Mouse (Mus musculus): ENCODE measurements at regions not wholly inside any gene's neighbourhood (a gene's known extent, or its start where the extent isn't known, plus 50 kb on each side); places are given as distances from the start of the nearest gene placed in this dataset.

GRCm38 (mm10) chr16:29896393-29896792, 167.8 kb upstream of the Hes1 start:
- H3K4me3 ChIP-seq (replicated peaks; ENCODE audit: insufficient read depth, low read depth, low read length) = no peak overlapping the region
- no peak for DNase-seq
- no peak for TF ChIP-seq CTCF (IDR thresholded peaks at IDR 0.05; ENCODE audit: borderline replicate concordance, insufficient read depth, low read depth, low read length)
- no peak for TF ChIP-seq POLR2A (IDR thresholded peaks at IDR 0.05; ENCODE audit: borderline replicate concordance, insufficient read depth, low read length)
- no peak overlapping the region for H3K27ac ChIP-seq (ENCODE audit: insufficient read depth, low read length)
- H3K27me3 ChIP-seq (ENCODE audit: control insufficient read depth, insufficient read depth, low read length) = no peaks in the 10 kb centered on the region
- no peaks in the 10 kb centered on the region; the same call in 1 of the 2 replicates for H3K4me1 ChIP-seq (ENCODE audit: control insufficient read depth, insufficient read depth, low read length)
- 96% methylated on average over 4 of the region's 4 CpGs for WGBS

- TF ChIP-seq CTCF (IDR thresholded peaks at IDR 0.05; ENCODE audit: borderline replicate concordance, insufficient read depth, low read depth, low read length) = no peak
- no peak for TF ChIP-seq POLR2A (IDR thresholded peaks at IDR 0.05; ENCODE audit: borderline replicate concordance, insufficient read depth, low read length)
- no peak for DNase-seq
- Histone ChIP-seq H3K4me3 (replicated peaks; ENCODE audit: insufficient read depth, low read depth, low read length) (no peak overlapping the region), H3K4me1 (ENCODE audit: control insufficient read depth, insufficient read depth, low read length) (no peaks in the 10 kb centered on the region), H3K27me3 (ENCODE audit: control insufficient read depth, insufficient read depth, low read length) (no peaks in the 10 kb centered on the region; the same call in 1 of the 2 replicates), H3K27ac (ENCODE audit: insufficient read depth, low read length) (no peak overlapping the region)
- WGBS = 80% methylated on average over 8 of the region's 8 CpGs
Observed at GRCm38 (mm10) chr16:29903510-29903909, 160.7 kb upstream of the Hes1 start.

DNA sequence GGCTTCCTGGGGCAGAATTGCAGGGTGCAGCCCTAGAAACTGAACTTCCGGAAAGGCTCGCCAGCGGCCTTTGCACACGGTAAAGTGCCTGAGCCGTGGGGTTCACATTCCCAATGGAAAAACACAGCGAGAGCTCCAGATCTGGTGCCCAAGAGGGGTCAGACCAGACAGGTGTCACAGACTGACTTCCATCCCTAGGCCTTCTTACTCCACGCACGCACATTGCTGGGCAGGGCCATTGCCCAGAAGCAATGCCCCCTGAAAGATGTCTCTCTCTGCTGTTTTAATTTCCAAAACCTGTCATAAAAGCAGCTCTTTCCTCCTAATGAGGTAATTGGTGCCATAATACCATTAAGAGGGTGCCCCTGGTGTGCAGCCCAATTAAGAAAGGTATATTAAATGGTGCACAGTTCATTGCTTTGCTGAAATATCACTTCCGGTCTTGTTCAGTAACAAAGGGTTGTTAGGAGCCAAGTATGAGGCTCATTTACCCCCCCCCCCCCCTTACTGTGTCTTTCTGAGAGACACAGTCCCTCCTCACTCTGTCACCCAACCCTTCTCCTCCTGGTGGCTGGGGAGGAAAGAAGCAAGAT, 159.9 kb upstream of the Hes1 start:
- H3K27ac ChIP-seq (ENCODE audit: insufficient read depth, low read length) = no peak overlapping the region
- H3K4me1 ChIP-seq (ENCODE audit: control insufficient read depth, insufficient read depth, low read length) = no peaks in the 10 kb centered on the region
- no peak for DNase-seq
- 86% methylated on average over 9 of the region's 9 CpGs for WGBS
- H3K4me3 ChIP-seq (replicated peaks; ENCODE audit: insufficient read depth, low read depth, low read length) = no peak overlapping the region
- H3K27me3 ChIP-seq (ENCODE audit: control insufficient read depth, insufficient read depth, low read length) = no peaks in the 10 kb centered on the region; the same call in 1 of the 2 replicates
- TF ChIP-seq POLR2A (IDR thresholded peaks at IDR 0.05; ENCODE audit: borderline replicate concordance, insufficient read depth, low read length) (no peak), CTCF (IDR thresholded peaks at IDR 0.05; ENCODE audit: borderline replicate concordance, insufficient read depth, low read depth, low read length) (no peak)

- no peak for TF ChIP-seq CTCF (IDR thresholded peaks at IDR 0.05; ENCODE audit: borderline replicate concordance, insufficient read depth, low read depth, low read length)
- TF ChIP-seq POLR2A (IDR thresholded peaks at IDR 0.05; ENCODE audit: borderline replicate concordance, insufficient read depth, low read length) = no peak
- H3K27ac ChIP-seq (ENCODE audit: insufficient read depth, low read length) = no peak overlapping the region
- H3K4me1 ChIP-seq (ENCODE audit: control insufficient read depth, insufficient read depth, low read length) = no peaks in the 10 kb centered on the region
- no peak for DNase-seq
- WGBS = 43% methylated on average over 7 of the region's 7 CpGs
- no peaks in the 10 kb centered on the region; the same call in 1 of the 2 replicates for H3K27me3 ChIP-seq (ENCODE audit: control insufficient read depth, insufficient read depth, low read length)
- H3K4me3 ChIP-seq (replicated peaks; ENCODE audit: insufficient read depth, low read depth, low read length) = no peak overlapping the region
Observed at GRCm38 (mm10) chr16:29907331-29907730, 156.9 kb upstream of the Hes1 start.

GRCm38 (mm10) chr16:29908031-29908430, 156.2 kb upstream of the Hes1 start:
- Histone ChIP-seq H3K27me3 (ENCODE audit: control insufficient read depth, insufficient read depth, low read length) (no peaks in the 10 kb centered on the region; the same call in 1 of the 2 replicates), H3K4me3 (replicated peaks; ENCODE audit: insufficient read depth, low read depth, low read length) (no peak overlapping the region), H3K27ac (ENCODE audit: insufficient read depth, low read length) (no peak overlapping the region), H3K4me1 (ENCODE audit: control insufficient read depth, insufficient read depth, low read length) (no peaks in the 10 kb centered on the region)
- no peak for TF ChIP-seq POLR2A (IDR thresholded peaks at IDR 0.05; ENCODE audit: borderline replicate concordance, insufficient read depth, low read length)
- TF ChIP-seq CTCF (IDR thresholded peaks at IDR 0.05; ENCODE audit: borderline replicate concordance, insufficient read depth, low read depth, low read length) = no peak
- 63% methylated on average over 8 of the region's 8 CpGs for WGBS
- no peak for DNase-seq

DNA sequence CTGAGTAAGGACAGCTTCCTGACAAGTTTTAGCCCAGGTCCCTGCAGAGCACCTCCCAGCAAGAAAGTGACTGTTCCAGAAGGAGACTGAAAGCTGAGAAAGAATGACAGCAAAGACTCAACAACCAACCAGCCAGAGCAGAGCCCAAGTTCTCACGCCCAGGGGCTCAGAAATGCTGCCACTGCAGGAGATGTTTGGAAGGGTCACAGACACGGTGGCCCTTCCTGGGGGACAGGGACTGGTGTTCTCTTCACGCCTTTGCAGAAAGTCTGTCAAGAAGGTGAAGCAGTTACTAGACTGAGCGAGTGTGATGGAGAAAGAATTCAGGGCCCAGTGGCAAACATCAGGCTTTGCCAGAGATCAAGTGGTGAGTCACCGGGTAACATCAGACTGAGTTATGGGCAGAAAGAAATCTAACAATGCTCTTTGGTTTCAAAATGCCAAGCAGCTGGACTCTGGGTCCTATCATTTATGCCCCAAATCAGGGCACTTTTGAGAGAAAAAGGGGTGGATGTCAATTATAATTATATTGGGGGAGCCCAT, 154.2 kb upstream of the Hes1 start:
- no peaks in the 10 kb centered on the region; the same call in 1 of the 2 replicates for H3K27me3 ChIP-seq (ENCODE audit: control insufficient read depth, insufficient read depth, low read length)
- no peak overlapping the region for H3K27ac ChIP-seq (ENCODE audit: insufficient read depth, low read length)
- 72% methylated on average over 5 of the region's 5 CpGs for WGBS
- H3K4me1 ChIP-seq (ENCODE audit: control insufficient read depth, insufficient read depth, low read length) = no peaks in the 10 kb centered on the region
- TF ChIP-seq POLR2A (IDR thresholded peaks at IDR 0.05; ENCODE audit: borderline replicate concordance, insufficient read depth, low read length) = no peak
- TF ChIP-seq CTCF (IDR thresholded peaks at IDR 0.05; ENCODE audit: borderline replicate concordance, insufficient read depth, low read depth, low read length) = no peak
- DNase-seq = no peak
- no peak overlapping the region for H3K4me3 ChIP-seq (replicated peaks; ENCODE audit: insufficient read depth, low read depth, low read length)

- no peak for DNase-seq
- no peaks in the 10 kb centered on the region; the same call in 1 of the 2 replicates for H3K27me3 ChIP-seq (ENCODE audit: control insufficient read depth, insufficient read depth, low read length)
- WGBS = 84% methylated on average over 7 of the region's 7 CpGs
- no peaks in the 10 kb centered on the region for H3K4me1 ChIP-seq (ENCODE audit: control insufficient read depth, insufficient read depth, low read length)
- TF ChIP-seq POLR2A (IDR thresholded peaks at IDR 0.05; ENCODE audit: borderline replicate concordance, insufficient read depth, low read length) (no peak), CTCF (IDR thresholded peaks at IDR 0.05; ENCODE audit: borderline replicate concordance, insufficient read depth, low read depth, low read length) (no peak)
- H3K27ac ChIP-seq (ENCODE audit: insufficient read depth, low read length) = no peak overlapping the region
- no peak overlapping the region for H3K4me3 ChIP-seq (replicated peaks; ENCODE audit: insufficient read depth, low read depth, low read length)
Observed at GRCm38 (mm10) chr16:29911164-29911571, 153.0 kb upstream of the Hes1 start.

DNA sequence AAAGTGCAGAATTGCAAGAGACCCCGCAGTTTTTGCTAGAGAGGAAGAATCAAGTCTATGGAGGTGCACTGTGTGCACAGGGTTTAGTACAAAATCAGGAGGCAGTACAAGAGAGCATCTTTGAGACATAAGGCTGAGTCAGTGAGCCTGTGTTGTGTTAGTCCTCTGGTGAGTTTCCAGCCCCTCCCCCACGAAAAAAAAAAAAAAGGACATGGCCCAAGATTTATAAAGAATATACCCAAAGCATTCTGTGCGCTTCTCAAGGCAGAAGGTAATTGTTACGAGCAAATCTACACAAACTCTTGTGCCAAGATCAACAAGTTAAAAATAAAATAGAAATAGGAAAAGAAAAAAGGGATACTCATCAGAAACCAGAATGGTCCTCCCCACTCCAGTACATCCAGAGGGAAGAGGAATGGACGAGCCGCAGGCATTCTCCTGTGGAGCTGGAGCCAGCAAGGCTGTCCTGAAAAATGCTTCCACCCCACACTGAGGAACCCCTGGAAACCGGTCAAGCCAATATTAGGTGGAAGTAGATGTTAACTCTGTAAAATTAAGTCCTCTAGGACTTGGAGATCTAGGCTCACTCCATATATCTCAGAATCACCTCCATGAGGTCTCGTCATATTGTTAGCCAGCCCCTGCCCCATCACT, 150.7 kb upstream of the Hes1 start:
- no peak overlapping the region for H3K4me3 ChIP-seq (replicated peaks; ENCODE audit: insufficient read depth, low read depth, low read length)
- H3K27me3 ChIP-seq (ENCODE audit: control insufficient read depth, insufficient read depth, low read length) = no peaks in the 10 kb centered on the region; the same call in 1 of the 2 replicates
- TF ChIP-seq POLR2A (IDR thresholded peaks at IDR 0.05; ENCODE audit: borderline replicate concordance, insufficient read depth, low read length) (no peak), CTCF (IDR thresholded peaks at IDR 0.05; ENCODE audit: borderline replicate concordance, insufficient read depth, low read depth, low read length) (no peak)
- H3K27ac ChIP-seq (ENCODE audit: insufficient read depth, low read length) = no peak overlapping the region
- 80% methylated on average over 8 of the region's 8 CpGs for WGBS
- no peak for DNase-seq
- no peaks in the 10 kb centered on the region for H3K4me1 ChIP-seq (ENCODE audit: control insufficient read depth, insufficient read depth, low read length)

Measured in cerebellum, adult 2 months (tissue).